Comparison of ENCODE assay signal across 9 mouse cellular contexts in genomic region chr8:124633001-124633703, GRCm38 (mm10). TPM values are rescaled to one million over a fixed set of nuclear protein-coding genes. Genes with fewer than 3 reads are reported as not detected.
DNase-seq lines count a peak whose midpoint lies in the region; ATAC-seq and TF ChIP-seq lines count a peak whose summit lies in the region.
"Had no signal": no experiment of that assay in that cellular context is flagged by ENCODE, and none has a peak within 500 bp of the region (broad histone marks: within the 10 kb centered on the region; RNA-seq: fewer than 3 reads in every experiment).

No protein-coding gene starts in this region.

- WGBS in lung, postnatal 0 days = 50% methylated on average over 14 of the region's 14 CpGs
- WGBS in limb, embryonic 10.5 days = 88% methylated on average over 14 of the region's 14 CpGs
- 87% methylated on average over 14 of the region's 14 CpGs for WGBS in hindbrain, embryonic 14.5 days

- H3K4me3 ChIP-seq in lung, postnatal 0 days (ENCODE audit: low read depth, low read length) = no peak overlapping the region
- no peak overlapping the region for H3K4me3 ChIP-seq in limb, embryonic 10.5 days
- H3K4me3 ChIP-seq in hindbrain, embryonic 14.5 days (replicated peaks; ENCODE audit: low read length) = no peak overlapping the region

- peaks cover 16% of the 10 kb centered on the region for H3K36me3 ChIP-seq in lung, postnatal 0 days (ENCODE audit: insufficient read depth, low read length)
- H3K36me3 ChIP-seq in limb, embryonic 10.5 days = peaks cover 33% of the 10 kb centered on the region
- peaks cover 28% of the 10 kb centered on the region for H3K36me3 ChIP-seq in hindbrain, embryonic 14.5 days (replicated peaks; ENCODE audit: control insufficient read depth, insufficient read depth)

- peak overlapping the region; percentile 66 for H3K27ac ChIP-seq in lung, postnatal 0 days (ENCODE audit: low read length)
- H3K27ac ChIP-seq in limb, embryonic 10.5 days = no peak overlapping the region
- H3K27ac ChIP-seq in hindbrain, embryonic 14.5 days = no peak overlapping the region

- H3K4me1 ChIP-seq in lung, postnatal 0 days (ENCODE audit: insufficient read depth, low read depth, low read length) = no peaks in the 10 kb centered on the region
- H3K4me1 ChIP-seq in limb, embryonic 10.5 days = no peaks in the 10 kb centered on the region
- no peaks in the 10 kb centered on the region for H3K4me1 ChIP-seq in hindbrain, embryonic 14.5 days (replicated peaks; ENCODE audit: control insufficient read depth, insufficient read depth, low read length)

- 0 out of 2 replicates have a peak overlapping the region, but pooled peaks have one; percentile 32 for H3K4me2 ChIP-seq in lung, postnatal 0 days (replicated peaks; ENCODE audit: low read depth, low read length)
- no peak overlapping the region for H3K4me2 ChIP-seq in hindbrain, embryonic 14.5 days (replicated peaks)

- intact Hi-C loops in gastrocnemius, postnatal 14 days (cut with DNase I; ENCODE audit: low total_unique reads) = no loop called here

- no peak for TF ChIP-seq CTCF in lung, postnatal 0 days (IDR thresholded peaks at IDR 0.05)

- H3K9ac ChIP-seq in lung, postnatal 0 days (replicated peaks; ENCODE audit: low read depth) = no peak overlapping the region
- H3K9ac ChIP-seq in hindbrain, embryonic 14.5 days = no peak overlapping the region

- no peaks in the 10 kb centered on the region for H3K27me3 ChIP-seq in lung, postnatal 0 days (replicated peaks; ENCODE audit: insufficient read depth, low read length)
- no peaks in the 10 kb centered on the region for H3K27me3 ChIP-seq in limb, embryonic 10.5 days (ENCODE audit: low read depth, poor library complexity, severe bottlenecking)
- no peaks in the 10 kb centered on the region for H3K27me3 ChIP-seq in hindbrain, embryonic 14.5 days (ENCODE audit: control insufficient read depth, insufficient read depth, low read length)
- H3K27me3 ChIP-seq: Patski had no signal

- peak; percentile 75 for ATAC-seq in lung, postnatal 0 days
- no peak for ATAC-seq in hindbrain, embryonic 14.5 days (ENCODE audit: low FRiP score)
- ATAC-seq: Patski had no signal

- peak; percentile 82 for TF ChIP-seq EP300 in lung, postnatal 0 days (IDR thresholded peaks at IDR 0.05)

- H3K9me3 ChIP-seq in lung, postnatal 0 days (ENCODE audit: low read length) = no peaks in the 10 kb centered on the region
- H3K9me3 ChIP-seq in limb, embryonic 10.5 days (replicated peaks) = no peaks in the 10 kb centered on the region
- H3K9me3 ChIP-seq in hindbrain, embryonic 14.5 days (ENCODE audit: control insufficient read depth, low read length) = no peaks in the 10 kb centered on the region

- DNase-seq in spleen, adult 18-20 months = peak; percentile 11 to 14
- DNase-seq in spleen, postnatal 4 days (ENCODE audit: low spot score in 2 of 2) = no peak
- peak; percentile 70 for DNase-seq in gastrocnemius, postnatal 14 days
- peak; percentile 46 for DNase-seq in kidney, adult 11 months
- peak; percentile 91 for DNase-seq in lung, postnatal 0 days (ENCODE audit: low spot score)
- DNase-seq in limb, embryonic 10.5 days (ENCODE audit: low spot score) = no peak
- no peak for DNase-seq in hindbrain, embryonic 14.5 days (ENCODE audit: low spot score)
- DNase-seq in spleen, adult 12 weeks (ENCODE audit: low spot score) = no peak

RNA-seq across cellular contexts. Expression of gene 2310022B05Rik, which starts 30.0 kb away (rescaled TPM):
- 10 to 100 TPM; 21.4 to 25.8 TPM for total RNA-seq in gastrocnemius, postnatal 14 days (2021)
- 25.2 and 26.0 TPM in 2 replicates for polyA plus RNA-seq in lung, postnatal 0 days (2015; fragmentation: Nextera tagmentation; extraction: Ambion mirVana)
- 22.7 and 23.5 TPM in 2 replicates for polyA plus RNA-seq in limb, embryonic 10.5 days (2016; fragmentation: Nextera tagmentation; extraction: Ambion mirVana)
- 26.6 and 27.3 TPM in 2 replicates for polyA plus RNA-seq in hindbrain, embryonic 14.5 days (2014; fragmentation: Nextera tagmentation; extraction: Ambion mirVana)

RNA-seq across cellular contexts. Expression of gene Capn9, which starts 57.2 kb away (rescaled TPM):
- under 1 TPM in 1 of 2 experiments, not detected in 1; 0.08 TPM for total RNA-seq in gastrocnemius, postnatal 14 days (2021)
- 0.11 and 0.16 TPM in 2 replicates for polyA plus RNA-seq in lung, postnatal 0 days (2015; fragmentation: Nextera tagmentation; extraction: Ambion mirVana)
- not detected in 2 replicates for polyA plus RNA-seq in limb, embryonic 10.5 days (2016; fragmentation: Nextera tagmentation; extraction: Ambion mirVana)
- polyA plus RNA-seq in hindbrain, embryonic 14.5 days (2014; fragmentation: Nextera tagmentation; extraction: Ambion mirVana) = 0.11 and 0.53 TPM in 2 replicates
- polyA plus RNA-seq: Patski had no signal

Comparison
In these comparisons a context has a peak if more than half of its experiments do, and no peak if none do; other contexts are left out.
1. DNase-seq: peak in spleen, adult 18-20 months (2 of 2), gastrocnemius, postnatal 14 days (single experiment), kidney, adult 11 months (single experiment) and lung, postnatal 0 days (single experiment); none in spleen, postnatal 4 days (0 of 2), limb, embryonic 10.5 days (single experiment), hindbrain, embryonic 14.5 days (single experiment) and spleen, adult 12 weeks (single experiment).